Mouse (Mus musculus) gastrocnemius, adult 18-20 months (tissue): ENCODE measurements around the gene Antxr1. TPM values are rescaled to one million over a fixed set of nuclear protein-coding genes. Genes with fewer than 3 reads are reported as not detected.
A peak's percentile ranks its signal among the peaks of the same experiment; 100 is the strongest.

Experiments used
- DNase-seq: peaks from one replicate; pipeline ENCODE4 v3.0.0; 2021; ENCODE audit warnings: low spot score
- total RNA-seq, 2 experiments: library from RNA; stranded (reverse); gene quantifications; 2 replicates each; pipeline ENCODE4 v1.2.3; 2021

Gene Antxr1
- total RNA-seq, 2 experiments from 2014 or later, result 5.7 to 7.3 TPM

- DNase-seq, result no peak
These were observed 192.0 kb downstream of the Antxr1 start for GRCm38 (mm10) chr6:87143594-87143993.

- no peak for DNase-seq
These were observed 193.4 kb downstream of the Antxr1 start for GRCm38 (mm10) chr6:87142239-87142638.

- DNase-seq, result peak; percentile 37
These were observed 195.6 kb downstream of the Antxr1 start for GRCm38 (mm10) chr6:87139796-87140553.

GRCm38 (mm10) chr6:87138479-87138878 lies 197.1 kb downstream of the Antxr1 start:
- DNase-seq, result no peak

- no peak for DNase-seq
These were observed 201.6 kb downstream of the Antxr1 start for GRCm38 (mm10) chr6:87133966-87134546.

GRCm38 (mm10) chr6:87133520-87133919 lies 202.1 kb downstream of the Antxr1 start:
- DNase-seq, result no peak

GRCm38 (mm10) chr6:87131078-87131477 lies 204.5 kb downstream of the Antxr1 start:
- DNase-seq, result no peak

GRCm38 (mm10) chr6:87130628-87131027 lies 205.0 kb downstream of the Antxr1 start:
- DNase-seq, result no peak

GRCm38 (mm10) chr6:87129861-87130260 lies 205.8 kb downstream of the Antxr1 start:
- no peak for DNase-seq

- DNase-seq, result no peak
These were observed 208.4 kb downstream of the Antxr1 start for GRCm38 (mm10) chr6:87127049-87127753.

- no peak for DNase-seq
These were observed 211.6 kb downstream of the Antxr1 start for GRCm38 (mm10) chr6:87123973-87124372.

GRCm38 (mm10) chr6:87123406-87123805 lies 212.2 kb downstream of the Antxr1 start:
- no peak for DNase-seq

GRCm38 (mm10) chr6:87121961-87122360 lies 213.7 kb downstream of the Antxr1 start:
- DNase-seq, result no peak

- no peak for DNase-seq
These were observed 215.0 kb downstream of the Antxr1 start for GRCm38 (mm10) chr6:87120661-87121060.

GRCm38 (mm10) chr6:87119975-87120374 lies 215.6 kb downstream of the Antxr1 start:
- no peak for DNase-seq

- no peak for DNase-seq
These were observed 216.4 kb downstream of the Antxr1 start for GRCm38 (mm10) chr6:87119066-87119837.

- DNase-seq, result no peak
These were observed 219.0 kb downstream of the Antxr1 start for GRCm38 (mm10) chr6:87116596-87116995.

GRCm38 (mm10) chr6:87115981-87116380 lies 219.6 kb downstream of the Antxr1 start:
- no peak for DNase-seq

- DNase-seq, result peak; percentile 54
These were observed 223.5 kb downstream of the Antxr1 start for GRCm38 (mm10) chr6:87112125-87112524.

- DNase-seq, result no peak
These were observed 224.1 kb downstream of the Antxr1 start for GRCm38 (mm10) chr6:87111493-87111892.

GRCm38 (mm10) chr6:87104123-87104796 lies 231.4 kb downstream of the Antxr1 start, which contains the start of gene D6Ertd527e:
TSS of gene D6Ertd527e (plus strand) at chr6:87104746.
- no peak for DNase-seq
